Mouse (Mus musculus): Measurements from ENCODE around the gene Mamld1.

- TF ChIP-seq POLR2A (IDR thresholded peaks at IDR 0.05; ENCODE audit: control insufficient read depth, low read depth, low read length) = no peak
- TF ChIP-seq CTCF (IDR thresholded peaks at IDR 0.05; ENCODE audit: control insufficient read depth, insufficient read depth, insufficient replicate concordance, low read depth, low read length) = no peak
Measured at GRCm38 (mm10) chrX:71122359-71123293, 72.6 kb downstream of the Mamld1 start.
